Mouse (Mus musculus) WW6 (cell line): ENCODE results near the gene E2f4.

Experiments
- DNase-seq: peaks from one replicate; pipeline ENCODE4 v3.0.0-alpha.2; 2013; ENCODE audit warnings: low read depth, low spot score

E2f4 gene

DNA sequence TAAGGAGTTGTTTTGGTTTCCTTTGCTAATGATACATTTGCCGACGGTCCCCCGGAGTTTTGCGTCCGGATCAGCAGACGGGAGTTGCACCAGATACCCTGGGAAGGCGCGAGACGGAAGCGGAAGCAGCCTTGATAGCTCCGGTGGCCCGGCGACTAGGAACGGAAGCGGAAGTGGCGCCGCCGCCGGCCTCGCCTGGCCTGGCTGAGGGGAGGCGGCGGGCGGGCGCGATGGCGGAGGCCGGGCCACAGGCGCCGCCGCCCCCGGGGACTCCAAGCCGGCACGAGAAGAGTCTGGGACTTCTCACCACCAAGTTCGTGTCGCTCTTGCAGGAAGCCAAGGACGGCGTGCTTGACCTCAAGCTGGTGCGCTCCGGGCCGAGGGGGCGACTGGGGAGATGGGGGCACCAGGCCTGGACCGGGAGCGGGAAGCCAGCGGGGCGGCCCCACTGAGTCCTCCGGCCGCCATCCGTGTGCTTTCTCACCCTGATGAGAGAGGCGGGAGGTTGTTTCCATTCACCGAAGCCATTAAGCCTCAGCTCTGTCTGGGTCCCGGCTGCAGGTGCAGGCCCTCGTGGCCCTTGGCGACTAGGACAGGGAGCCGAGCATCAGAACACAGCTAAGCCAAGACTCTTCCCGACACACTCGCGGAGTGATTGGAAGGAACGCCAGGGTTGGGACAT lies at the start of gene E2f4:
E2f4 (plus strand) TSS at position 153 of the 682 bp plus-strand sequence.
- DNase-seq: peak; percentile 81

DNA sequence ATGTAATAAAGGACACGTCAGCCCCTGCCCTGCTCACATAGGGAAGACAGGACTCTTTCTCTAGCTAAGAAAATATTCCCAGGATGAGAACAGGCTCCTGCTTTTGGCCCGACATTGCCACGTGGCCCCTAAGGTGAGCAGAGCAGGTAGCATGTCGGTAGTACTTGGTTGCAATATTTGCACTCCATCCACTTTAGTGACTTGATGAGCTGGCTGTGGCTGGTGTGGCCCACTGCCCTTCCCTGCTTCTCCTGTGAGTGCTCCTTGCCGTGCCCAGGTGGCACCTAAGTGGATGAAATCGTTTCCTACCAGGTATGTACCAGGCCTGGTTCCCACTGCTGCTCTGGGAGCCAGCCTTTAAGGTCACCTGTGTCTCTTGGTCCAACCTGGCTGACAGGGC lies 45.5 kb upstream of the E2f4 start:
- DNase-seq: no peak

DNA sequence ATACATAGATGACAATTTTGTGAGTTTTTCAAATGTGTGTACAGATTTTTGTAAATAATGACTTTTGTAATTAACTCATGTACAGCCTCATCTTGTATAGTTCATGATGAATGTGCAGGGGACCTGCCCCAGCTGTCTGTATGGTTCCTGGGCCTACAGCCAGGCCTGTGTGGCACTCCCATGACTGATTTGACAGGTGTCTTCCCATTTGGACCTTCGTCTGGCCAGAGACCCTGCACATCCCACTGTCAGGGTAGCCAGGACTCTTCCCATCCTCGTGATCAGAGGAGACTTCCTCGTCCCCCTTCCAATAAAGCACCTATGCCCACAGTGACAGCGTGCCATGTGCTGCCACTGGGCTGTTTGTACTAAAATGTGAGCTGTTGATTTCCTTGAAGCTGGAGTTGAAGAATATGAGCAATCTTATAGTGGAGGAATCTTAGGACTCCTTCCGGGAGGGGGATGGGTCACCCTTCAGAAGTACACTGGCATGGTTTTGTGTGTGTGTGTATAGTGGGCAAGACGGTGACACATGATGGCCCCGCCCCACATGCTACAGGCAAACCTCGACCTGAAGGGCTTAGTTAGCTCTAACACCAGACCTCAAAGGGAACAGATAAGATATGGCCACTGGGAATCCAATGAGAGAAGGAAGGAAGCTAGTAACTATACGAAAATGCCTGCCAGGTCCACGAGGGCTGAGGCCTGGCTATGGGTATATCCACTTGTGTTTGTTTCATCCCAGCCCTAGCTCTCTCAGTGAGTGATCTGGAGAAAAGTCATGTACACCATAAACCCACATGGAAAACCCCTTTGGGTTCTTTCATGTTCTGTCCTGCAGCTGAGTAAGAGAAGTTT lies 44.6 kb upstream of the E2f4 start:
- no peak for DNase-seq

DNA sequence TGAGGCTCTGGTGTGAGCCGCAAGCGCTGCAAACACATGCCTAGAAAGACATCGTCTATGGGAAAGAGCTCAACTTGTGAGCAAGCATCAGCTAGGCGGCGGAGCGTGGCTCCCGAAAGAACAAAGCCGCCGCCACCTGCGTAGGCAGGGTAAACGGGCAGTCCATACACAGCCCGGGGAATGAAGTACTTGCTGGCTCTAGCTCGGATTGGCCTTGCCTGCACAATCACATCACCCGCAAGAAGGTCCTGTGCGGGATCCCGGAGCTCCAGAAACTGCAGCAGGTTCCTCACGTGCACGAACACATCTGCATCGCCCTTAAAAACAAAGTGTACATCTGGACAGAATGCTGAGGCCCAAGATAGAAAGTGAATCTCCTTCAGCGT lies 43.7 kb upstream of the E2f4 start:
- no peak for DNase-seq

DNA sequence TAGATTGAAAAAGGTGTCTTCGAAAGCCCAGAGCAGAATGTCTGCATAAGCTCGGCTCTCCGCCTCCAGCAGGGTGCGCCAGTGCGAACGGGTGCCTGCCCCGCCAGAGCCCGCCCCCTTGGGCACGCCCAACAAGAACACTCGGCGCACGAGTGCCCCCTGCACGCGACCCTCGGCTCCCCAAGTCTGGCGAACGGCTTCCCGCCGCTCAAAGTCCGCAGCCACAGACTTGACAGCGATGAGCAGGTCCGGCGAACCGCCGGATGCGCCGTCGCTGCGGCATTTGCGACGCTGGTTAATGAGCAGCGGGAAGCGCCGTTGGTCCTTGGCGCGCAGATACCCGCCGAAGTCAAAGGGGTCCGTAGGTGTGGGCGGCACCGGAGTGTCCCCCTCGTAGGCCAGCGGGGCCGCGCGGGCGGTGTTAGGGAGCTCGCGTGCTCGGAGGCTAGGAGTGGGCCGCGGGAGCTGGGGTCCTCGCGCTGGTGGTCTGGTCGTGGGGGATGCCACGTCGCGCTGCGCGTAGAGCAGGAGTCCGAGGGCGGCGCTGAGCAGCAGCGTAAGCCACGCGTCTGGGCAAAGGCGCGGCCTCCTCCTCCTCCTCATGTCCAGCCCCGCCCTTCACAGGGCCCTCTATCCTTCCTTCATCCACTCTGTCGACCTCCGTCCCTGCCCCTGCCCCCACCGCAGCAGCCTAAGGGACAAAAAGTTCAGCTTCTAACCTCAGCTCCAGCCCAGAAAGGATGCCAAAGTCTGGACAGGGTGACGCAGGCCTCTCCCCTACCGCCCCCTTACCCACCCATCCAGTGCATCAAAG lies 43.1 kb upstream of the E2f4 start:
- peak; percentile 91 for DNase-seq

DNA sequence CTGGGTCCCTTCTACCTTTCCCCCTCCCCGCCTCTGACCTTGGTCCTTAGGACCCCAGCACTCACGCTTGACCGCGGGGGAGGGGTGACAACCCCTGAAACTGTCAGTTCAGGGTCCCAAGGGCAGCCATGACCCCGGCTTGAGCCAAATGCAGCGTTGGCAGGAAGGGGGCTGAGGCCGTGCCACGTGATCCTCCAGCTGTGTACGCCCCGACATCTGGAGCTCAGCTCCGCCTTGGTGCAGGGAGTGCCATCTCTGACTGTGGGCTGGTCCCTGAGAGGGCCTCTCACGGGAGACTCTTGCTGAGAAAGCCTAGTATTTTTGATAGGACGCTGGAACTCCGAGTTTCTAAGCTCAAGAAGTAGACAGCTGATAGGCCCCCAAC lies 42.5 kb upstream of the E2f4 start, which contains the start of gene B3gnt9:
B3gnt9 (minus strand) TSS at position 188 of the 385 bp plus-strand sequence.
- no peak for DNase-seq

DNA sequence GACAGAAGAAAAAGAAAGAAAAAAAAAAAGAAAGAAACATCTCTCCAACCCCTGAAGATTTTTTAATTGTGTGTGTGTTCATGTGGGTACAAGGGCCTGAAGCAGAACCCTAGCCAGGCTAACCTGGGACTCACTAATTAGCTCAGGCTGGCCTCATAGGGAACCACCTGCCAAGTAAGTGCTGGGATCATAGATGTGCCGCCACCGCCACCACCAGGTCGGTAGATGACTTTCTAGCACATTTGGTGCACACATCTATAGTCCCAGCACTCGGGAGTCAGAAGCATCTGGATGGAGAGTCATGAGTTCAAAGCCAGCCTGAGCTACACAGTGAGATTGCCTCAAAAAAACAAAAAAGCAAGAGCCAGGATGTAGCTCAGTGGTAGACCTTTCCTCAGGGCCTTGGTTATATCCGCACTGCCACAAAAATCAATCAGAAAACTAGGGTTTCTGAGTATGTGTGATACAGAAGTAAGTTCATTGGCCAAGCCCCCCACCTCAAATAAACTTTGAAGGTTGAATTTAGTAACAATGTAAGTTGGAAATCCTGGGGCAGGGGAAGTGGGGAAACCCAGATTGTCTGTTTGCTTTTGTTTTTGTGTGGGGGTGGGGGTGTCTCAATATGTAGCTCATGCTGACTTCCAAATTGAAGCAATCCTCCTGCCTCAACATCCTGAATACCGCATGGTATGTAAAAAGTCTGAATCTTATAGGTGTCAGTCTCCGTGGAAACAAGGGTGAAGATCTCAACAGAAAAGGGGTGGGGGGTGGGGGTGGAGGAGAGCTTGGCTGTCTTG lies 39.9 kb upstream of the E2f4 start:
- DNase-seq: no peak

DNA sequence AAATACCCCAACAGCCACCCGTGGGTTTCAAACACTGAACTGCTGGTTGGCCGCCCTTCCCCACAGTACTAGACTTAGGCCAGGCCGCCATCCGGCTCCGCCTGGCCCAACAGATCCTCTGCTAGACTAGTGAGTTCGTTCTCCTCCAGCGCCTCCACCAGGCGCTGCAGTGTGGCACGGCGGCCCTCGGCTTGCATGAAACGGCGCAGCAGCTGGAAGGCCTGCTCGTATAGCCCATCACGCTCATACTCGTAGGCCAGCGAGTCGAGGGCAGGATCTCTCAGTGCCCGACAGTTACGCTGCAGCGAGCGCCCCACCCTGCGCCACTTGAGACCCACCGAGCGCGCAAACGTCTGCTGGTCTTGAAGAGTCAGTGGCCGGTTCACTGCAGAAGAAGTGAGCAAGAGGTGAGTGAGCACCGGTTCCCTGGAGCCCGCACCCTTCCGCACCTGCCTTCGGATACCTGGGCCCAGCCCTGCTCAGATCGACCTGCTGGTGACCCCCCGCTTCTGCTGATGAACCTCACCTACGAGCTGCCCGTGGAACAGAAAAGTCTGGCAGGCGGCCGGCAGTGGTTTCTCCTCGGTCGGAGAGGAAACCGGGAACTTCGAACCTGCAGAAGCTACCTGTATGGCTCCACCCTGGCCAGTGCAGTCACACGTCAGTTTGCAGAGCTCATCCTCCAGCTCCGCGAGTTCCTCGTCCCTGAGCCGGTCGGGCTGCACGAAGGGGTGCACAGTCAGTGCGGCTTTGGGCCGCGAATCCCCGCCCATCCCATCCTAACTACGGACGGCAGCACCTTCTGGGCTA lies 38.3 kb upstream of the E2f4 start:
- no peak for DNase-seq

DNA sequence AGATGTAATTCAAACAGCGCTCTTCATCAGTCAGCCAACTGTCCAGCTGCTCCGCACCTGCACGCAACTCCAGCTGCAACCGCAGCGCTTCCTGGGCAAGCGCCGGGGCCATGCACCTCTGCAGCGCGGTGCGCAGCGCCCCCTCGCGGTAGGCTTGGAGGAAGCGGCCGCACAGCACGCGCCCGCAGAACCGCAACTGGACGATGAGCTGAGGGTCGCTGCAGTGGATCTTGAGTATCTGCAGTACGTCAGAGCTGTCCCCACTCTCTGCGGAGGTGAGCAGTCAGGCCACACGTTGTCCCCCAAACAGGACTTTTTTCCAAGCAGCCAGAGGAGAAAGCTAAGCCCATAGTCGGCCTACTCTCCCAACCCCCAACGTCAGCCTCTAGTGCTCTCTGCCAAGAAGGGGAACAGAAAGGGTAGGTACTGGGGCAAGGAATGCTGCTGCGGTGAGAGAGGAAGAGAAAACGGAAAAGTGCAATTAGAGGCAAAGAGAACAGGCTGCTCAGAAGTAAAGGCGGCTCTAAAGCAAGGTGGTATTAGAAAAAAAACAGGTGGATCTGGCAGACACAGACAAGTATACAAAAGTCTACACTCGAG lies 37.6 kb upstream of the E2f4 start:
- DNase-seq: no peak

DNA sequence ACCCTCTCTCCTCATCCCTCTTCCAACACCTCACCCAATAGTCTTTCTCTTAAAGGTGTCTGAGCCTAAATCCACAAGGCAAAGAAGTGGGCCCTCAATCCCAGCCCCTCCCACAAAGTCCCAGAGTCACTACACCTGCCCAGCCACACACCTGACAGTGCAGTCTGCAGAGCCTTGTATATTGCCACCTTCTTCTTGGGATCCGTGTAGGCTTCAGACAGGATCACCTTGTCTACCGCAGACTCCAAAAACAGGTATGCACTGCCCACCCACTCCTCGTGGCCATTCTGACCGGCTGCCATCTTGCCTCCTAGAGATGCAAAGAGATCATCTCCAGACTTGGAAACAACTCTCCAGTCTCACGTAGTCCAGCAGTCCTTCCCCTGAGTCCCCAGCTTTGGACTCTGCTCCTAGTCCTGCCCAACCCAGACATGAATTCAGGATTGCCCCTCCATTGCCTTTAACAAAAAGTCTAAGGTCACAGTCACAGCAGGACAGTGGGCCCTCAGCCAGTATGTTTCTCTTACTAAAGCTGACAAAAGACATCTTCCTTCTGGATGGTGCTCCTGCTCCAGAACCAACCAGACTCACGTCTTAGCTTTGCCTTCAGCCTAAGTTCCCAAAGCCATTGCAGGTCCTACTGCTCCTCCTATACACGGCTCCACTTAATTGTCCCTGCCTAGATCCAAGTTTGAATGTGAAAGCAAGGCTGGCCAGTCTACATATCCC lies 36.9 kb upstream of the E2f4 start:
- no peak for DNase-seq

DNA sequence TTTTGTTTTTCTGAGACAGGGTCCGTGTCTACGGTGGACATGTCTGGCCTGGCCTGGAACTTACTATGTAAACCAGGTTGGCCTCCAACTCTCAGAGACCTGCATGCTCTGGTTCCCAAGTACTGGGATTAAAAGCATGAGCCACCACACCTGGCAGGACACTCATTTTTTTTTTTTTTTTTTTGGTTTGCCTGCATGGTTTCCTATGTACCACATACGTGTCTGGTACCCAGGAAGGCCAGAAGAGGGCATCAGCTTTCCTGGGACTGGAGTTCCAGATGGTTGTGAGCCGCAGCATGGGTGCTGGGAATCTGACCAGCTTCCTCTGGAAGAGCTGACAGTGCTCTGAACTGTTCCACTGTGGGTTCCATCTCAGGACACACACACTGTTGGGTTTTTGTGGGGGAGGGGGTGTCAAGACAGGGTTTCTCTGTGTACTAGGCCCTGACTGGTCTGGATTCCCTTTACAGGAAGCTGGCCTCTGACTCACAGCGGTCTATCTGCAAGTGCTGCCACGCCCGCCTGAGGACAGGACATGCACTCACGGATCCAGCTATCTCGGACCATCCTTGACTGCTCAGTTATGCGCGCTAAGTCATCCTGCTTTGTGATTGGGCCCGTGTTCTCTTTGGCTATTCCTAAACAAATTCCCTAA lies 36.0 kb upstream of the E2f4 start:
- DNase-seq: no peak

DNA sequence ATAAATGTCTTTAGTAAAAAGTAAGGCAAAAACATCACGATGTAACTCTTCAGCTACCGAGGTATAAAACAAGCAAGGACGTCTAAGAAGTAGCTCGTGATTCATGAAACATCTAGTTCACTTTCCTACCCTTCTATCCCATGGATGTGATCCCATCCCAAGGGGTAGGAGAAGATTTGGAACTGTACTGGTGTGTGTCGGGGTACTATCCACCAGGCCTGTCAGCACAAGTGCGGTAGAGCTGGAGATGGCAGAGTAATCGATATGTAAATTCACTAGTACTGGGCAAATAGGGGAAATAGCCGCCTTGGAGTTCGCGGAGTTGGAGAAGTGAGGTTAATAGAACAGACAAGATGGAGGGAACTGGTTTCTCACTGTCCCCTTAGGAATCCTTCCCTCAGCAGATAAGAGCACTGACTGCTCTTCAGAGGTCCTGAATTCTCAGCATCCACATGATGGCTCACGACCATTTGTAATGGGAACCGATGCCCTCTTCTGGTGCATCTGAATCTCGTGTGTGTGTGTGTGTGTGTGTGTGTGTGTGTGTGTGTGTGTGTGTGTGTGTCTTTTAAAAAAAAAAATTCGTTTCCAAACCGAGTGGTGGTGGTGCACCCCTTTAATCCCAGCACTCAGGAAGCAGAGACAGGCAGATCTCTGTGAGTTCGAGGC lies 34.1 kb upstream of the E2f4 start:
- no peak for DNase-seq

DNA sequence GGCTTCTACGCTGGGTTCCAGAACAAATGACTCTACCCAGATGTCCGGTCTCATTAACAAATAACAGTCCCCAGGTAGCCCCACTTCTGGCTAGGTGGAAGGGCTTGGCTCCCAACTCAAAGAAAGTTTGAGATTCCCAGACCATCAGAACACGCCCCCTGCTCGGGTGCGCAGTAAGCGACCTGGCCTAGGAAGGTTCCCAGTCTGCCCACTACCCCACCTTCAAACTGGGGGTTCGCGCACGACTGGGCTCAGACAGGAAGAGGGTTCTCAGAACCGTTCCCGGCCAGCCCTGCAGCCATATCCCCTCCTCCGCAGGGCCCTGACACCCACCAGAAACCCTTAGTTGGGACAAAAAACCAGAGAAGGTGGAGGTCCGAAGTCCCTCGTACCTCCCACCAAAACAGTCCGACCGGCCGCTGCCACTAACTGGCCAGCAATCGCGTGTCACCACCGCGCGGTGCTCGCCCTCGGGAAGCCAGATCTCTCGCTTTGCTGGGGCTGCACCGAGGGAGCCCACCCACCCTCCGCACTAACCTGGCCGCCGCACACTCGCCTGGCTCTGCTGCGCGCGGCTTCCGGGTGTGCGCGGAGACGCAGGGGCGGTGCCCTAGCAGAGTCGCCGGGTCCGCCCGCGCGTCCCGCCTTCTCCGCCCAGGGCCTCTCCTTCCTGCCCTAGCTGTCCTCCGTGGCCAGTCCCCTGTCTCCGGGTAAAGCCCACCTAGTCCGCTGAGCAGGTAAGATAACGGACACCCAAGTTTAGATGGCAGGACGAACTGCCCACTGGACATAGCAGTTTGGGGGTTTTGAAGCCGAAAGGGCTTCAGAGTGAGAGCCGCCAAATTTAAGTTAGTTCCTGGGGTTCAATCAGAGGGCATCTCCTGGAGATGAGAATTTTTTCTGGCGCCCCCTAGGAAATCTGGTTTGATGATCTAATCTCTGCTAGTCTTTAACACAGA lies 33.2 kb upstream of the E2f4 start, which contains the start of the genes Tradd and Fbxl8:
Tradd (minus strand) TSS at position 586 of the 959 bp plus-strand sequence.
Fbxl8 (plus strand) TSS at position 625 of the 959 bp plus-strand sequence.
- DNase-seq: no peak

DNA sequence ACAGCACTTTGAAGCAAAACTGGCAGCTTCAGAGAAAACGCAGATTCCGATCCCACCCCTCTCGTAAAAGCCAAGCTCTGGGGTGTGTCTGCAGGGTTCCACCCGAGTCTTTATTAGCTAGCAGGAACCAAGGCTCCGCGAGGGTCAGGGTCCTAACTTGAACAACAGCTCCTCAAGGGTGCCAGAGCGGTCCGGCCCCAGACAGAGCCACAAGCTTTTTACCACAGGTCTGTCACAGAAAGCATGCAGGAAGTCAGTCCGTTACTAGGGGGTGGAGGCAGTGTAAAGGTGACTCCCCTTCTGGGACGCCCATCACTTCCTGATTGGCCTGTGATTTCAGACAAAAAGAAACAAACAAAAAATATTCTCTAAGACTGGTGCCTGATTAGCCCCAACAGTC lies 32.3 kb upstream of the E2f4 start:
- no peak for DNase-seq

DNA sequence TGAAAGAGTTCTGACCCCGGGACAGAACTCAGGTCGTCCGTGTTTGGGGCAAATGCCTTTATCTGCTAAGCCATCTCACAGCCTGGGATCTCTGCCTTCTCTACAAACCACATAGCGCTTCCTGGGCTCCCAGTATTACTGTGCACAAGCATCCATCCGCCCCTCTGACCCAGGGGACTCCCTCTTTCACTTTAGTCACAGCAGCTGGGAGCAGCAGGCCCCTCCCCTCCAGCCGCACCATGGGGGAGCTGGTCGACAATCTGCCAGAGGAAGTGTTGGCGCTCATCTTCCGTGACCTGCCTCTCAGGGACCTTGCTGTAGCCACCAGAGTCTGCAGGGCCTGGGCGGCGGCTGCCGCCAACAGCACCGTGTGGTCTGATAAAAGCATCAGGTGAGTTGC lies 30.7 kb upstream of the E2f4 start:
- DNase-seq: no peak

DNA sequence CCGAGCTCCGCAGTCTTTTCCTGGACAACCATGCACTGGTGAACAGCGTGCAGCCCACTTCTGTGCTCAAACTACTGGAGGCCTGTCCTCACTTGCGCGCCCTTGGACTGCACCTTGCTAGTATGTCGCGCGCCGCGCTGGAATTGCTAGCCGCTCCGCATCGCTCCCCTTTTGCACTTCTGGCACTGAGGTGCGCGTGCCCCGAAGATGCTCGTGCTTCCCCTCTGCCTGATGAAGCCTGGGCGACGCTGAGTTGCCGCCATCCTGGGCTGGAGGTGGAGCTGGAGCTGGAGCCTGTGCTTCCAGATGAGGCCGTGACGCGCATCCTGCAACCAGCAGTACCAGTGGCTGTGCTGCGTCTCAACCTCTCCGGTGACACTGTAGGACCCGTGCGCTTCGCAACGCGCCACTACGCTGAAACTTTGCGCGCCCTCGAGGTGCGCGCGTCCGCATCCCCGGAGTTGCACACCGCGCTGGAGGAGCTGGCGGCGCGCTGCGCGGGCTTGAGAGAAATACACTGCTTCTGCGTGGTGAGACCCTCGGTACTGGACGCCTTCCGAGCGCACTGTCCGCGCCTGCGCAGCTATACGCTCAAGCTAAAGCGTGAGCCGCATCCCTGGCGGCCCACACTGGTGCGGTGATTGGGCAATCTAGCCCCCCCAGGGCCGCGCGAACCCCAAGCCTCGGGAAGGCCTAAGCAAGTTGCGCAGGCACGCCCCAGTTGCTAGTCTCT lies 29.0 kb upstream of the E2f4 start:
- no peak for DNase-seq
